Mouse (Mus musculus) brain, adult 2 months (tissue): ENCODE results near the gene Dok3.

Experiments
- DNase-seq: peaks from one replicate; pipeline ENCODE4 v3.0.0; 2011; ENCODE audit warnings: low read depth, low spot score

Dok3 gene

DNA sequence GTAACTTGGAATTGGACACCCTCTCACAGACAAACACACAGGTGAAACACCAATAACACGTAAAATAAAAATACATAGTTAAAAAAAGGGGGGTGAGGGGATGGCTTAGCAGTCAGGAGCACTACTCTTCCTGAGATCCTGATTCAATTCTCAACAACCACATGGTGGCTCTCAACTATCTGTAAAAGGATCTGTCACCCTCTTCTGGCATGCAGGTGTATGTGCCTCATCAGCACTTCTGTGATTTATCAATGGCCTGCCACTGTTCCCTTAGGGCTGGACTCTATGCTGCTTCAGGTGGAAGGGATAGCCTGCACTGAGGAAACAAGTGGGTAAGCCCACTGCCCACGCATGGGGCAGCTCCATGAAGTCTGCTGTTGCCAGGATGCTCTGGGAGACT lies 11.8 kb upstream of the Dok3 start:
- DNase-seq: peak; percentile 22

DNA sequence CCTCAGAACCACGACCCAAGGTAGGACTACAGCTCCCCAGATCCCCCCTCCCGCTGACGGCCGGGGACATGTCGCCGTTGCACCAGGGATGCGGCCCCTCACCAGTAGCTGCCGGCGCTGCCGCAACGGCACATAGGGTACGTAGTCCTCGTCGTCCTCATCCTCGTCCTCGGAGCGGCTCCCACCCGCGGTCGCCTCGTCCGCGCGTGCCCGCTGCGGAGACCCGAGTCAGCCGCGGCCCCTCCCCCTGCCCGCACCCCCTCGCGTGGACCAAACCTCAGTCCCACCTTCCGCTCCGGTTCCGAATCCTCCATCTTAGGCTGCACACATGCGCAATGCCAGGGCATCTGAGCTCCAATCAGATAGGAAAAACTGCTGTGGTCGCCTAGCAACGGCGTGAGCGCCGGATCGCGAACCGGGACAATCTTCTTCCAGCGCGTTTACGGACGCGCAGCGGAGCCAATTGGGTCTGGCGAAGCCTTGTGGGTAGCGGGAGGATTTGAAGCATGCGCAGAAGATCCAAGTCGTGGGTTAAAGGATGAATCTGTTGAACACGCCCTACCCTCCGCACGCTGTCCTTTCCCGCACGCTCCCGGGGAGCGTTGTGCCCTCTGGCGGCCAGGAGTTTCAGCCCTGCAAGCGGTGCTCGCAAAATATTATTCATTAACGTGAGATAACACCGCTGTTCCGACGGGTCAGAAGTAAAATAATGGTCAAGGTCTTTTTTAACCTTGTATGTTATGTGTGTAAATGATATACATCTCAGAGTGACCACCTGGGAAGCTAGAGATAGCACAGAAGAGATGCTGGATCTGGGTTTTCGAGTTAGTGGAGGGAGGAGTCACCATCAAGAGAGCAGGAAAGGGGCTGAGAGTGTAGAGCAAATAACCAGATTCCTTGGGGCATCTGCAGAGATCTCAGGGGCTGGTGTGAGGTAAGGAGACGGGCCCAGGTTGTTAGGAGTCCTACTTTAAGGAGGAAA lies 7.4 kb upstream of the Dok3 start, which contains the start of gene Ddx41:
Gene Ddx41, minus strand, starts transcription at position 465 of the 982 bp plus-strand sequence.
- peak; percentile 100 for DNase-seq

DNA sequence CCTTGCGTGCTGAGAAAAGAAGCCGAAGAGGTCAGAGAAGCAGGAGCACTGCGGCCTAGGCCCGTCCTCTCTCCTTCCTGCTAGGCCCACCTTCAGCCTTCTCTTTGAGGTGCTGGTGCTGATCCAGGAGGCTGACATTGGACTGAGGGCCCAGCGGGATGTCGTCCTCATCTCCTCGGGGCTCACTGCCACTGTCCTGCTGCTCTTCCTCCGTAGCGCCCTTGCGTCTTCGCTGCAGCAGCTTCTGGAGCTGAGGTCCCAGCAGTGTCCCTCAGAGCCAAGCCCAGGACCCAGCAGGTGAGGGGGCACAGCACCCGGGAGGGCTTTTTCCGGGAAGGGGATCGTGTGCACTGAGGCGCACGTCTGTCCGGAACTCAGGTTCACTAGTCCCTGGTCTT lies 6.7 kb upstream of the Dok3 start:
- no peak for DNase-seq

DNA sequence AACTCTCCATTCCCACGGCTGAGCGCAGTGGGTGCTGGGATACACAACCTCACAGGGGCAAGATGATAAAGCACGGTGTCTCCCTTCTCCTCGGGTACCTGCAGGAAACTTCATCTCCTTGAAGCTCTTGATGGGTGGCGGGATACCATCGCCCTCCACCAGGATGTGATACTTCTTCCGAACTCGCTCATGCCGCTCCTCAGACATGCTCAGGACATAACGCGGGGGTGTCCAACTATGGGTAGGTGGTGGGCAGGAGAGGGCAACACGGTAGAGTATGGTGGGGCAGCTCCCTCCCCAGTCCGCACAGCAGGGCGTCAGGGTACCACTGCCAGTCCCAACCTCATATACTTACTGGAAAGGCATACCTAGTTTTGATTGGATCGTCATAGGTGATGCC lies 6.1 kb upstream of the Dok3 start:
- DNase-seq: no peak

DNA sequence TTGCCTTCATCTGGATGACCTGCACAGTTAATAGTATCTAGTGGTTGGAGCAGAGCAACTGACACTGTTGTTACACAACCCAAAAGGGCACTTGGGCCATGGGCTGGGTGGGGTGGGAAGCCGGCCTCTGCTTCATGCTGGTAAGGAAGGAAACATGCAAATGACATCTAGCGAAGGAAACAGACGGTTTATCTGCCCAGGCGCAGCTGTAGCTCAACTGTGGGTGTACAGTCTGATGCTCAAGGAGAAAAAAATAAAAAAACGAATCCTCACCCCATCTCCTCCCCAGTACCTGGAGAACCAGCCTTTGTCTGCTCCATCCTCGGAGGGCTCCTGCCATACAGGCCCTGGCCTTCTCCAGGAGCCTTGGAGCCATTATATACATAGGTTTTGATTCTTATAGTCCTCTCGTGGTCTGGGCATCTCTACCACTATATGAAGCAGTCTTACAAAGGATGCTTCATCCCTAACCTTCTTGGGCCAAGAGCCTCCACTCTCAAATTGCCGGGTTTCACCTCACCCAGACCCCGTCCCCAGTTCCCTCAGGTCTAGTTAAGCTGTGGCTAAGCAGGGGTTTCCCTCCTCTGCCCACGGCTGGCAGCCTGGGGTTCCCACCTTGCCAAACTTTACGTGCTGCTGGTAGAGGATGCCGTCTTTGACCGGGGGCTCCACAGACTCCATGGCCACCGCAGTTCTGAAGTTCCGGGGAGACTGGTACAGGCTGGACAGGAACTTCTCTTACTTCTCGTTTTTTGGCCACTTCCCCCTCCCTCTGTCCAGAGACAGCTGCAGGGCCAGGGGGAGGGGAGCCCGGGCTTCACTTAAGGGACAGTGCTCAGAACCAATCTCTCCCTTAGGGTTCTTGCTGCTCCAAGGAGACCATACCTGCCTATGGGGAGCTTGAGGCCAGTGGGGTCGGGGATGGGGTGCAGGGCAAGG lies 993 bp downstream of the Dok3 start:
- DNase-seq: peak; percentile 54

DNA sequence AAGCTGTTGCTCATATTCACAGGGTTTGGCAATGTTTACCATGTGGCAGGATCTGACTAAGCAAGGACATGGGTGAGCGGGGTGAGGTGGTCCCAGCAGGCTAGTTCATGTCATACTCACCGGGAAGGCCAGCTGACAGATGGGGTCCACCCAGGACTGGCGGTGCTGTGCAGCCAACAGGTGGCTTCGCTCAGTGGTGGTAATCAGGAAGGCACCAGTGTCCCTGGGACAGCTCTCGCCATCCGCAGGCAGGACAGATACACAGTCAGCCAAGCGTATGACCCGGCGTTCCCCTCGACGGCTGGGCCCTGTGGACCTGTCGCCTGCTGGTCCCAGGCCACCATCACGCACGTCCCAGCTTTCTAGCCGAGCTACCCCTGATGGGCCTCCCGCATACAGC lies 1.9 kb downstream of the Dok3 start:
- no peak for DNase-seq

DNA sequence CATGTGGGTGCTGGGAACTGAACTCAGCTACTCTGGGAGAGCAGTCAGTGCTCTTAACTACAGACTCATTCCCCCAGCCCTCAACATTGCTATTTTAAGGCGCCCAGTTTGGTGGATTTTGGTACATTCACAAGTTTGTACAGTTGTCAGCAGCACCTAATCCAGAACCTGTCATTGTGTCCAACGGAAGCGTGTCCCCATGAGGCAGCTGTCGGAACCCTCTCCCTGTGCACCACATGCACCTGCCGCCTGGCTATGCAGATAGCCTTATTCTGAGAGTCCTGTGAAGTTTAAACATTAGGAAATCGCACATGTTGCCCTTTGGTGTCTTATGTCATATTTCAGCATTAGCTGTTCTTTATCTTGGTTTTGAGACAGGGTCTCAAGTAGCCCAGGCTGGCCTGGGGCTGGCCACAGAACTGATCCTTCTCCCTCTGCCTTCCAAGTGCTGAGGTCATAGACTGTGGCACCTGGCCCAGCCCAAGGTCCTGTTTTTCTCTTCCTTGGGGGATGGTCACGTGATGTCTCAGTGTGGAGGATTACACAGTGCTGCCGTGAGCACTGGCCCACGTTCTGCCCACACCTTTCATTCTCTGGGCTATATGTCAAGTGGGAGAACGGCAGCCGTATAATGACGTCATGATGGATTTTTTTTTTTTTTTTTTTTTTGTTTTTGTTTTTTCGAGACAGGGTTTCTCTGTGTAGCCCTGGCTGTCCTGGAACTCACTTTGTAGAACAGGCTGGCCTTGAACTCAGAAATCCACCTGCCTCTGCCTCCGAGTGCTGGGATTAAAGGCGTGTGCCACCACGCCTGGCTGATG lies 3.2 kb downstream of the Dok3 start:
- DNase-seq: no peak

DNA sequence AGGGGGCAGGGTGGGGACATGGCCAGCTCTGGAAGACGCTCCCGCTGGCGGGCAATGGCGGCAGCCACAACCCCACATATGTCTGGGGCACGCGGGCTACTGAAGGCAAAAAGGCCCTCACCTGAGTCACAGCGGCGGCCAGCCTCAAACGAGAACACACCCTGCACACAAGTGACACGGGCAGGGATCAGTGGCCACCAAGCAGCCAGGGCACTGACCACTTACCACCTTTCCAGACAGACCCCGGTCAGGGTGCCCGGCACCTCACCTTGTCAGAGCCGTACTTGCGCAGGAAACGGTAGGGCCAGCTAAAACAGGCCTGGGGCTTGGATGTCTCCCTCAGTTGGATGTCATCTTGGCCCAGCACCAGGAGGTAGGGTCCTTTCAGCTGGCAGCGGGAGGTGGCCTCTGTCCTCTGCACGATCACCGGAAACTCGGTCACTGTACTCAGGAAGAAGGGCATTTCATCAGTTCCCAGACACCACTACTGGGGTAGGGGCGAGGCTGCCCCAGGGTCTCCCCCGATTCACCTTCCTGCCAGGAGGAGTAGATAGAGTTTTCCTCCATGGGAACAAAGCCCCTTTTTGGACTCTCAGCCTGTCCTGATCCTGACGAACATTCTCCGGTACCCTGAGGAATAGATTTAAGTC lies 5.0 kb downstream of the Dok3 start:
- no peak for DNase-seq

DNA sequence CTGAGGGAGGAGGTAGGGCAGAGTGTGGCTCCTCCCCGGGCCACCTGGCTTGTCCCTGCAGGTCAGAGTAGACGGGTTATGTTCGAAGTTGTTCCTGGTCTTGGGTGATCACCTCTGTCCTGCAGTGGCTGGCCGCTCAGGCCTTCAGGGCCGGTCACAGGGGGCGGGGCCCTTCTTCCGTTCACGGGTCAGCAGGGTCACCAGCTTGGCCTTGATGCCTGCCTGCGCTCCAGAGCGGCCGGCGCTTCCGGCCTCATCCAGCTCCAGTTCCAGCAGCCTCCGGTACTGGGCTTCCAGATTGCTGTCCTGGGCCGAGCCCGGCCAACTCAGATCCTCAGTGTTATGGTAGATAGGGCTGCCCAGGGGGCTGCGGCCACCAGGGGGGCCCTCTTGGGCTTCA lies 5.8 kb downstream of the Dok3 start:
- DNase-seq: no peak

DNA sequence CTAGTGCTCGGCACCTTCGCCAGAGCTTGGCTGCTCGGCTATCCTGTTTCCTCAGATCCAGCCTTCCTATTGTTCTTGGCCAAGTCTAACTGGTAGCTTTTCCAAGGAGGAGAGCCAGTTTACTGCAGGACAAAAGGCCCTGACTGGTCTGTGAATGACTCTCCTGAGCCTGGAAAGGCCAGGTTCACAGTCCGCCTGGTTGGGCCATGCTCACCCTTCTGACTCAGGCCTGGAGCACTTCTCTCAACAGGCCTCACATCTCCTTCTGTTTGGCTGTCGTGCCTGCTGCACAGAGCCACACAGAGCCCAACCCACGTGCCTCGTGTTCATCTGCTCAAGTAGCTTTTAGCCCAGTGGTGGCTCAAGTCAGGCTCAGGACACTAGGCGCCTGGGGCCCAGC lies 6.4 kb downstream of the Dok3 start:
- no peak for DNase-seq

DNA sequence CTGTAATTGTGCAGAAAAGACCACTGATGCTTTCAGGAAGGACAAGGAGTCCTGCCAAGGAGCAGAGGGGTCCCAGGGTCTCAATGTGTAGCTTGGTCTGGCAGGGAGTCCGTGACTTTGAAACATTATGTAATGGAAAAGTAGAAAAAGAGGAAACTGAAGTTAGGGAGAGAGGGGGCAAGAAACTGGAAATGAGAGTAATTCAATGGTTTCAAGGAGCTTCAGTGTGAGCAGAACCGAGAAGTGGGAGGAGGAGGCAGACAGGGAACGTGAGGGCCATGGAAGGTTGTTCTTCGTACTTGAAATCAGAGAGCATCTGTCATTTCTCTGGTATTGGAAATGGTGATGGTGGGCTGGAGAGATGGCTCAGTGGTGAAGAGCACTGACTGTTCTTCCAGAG lies 9.5 kb downstream of the Dok3 start:
- no peak for DNase-seq

DNA sequence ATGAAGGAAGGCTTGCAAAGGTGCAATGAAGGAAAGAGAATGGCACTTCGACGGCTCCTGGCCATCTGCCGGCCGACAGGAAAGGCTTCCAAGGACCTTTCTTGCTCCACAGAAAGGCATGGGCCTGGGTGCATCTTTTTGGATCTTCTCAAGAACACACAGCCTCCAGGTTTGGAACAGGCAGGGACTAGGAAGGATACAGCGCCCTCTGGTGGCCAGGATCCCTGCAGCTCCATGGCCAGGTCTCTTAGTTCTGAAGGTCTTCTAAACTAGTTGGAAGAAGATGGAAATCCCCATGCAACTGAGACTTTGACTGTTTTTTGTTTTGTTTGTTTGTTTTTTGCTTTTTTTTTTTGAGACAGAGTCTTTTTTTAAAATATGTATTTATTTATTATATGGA lies 12.1 kb downstream of the Dok3 start:
- DNase-seq: peak; percentile 95

DNA sequence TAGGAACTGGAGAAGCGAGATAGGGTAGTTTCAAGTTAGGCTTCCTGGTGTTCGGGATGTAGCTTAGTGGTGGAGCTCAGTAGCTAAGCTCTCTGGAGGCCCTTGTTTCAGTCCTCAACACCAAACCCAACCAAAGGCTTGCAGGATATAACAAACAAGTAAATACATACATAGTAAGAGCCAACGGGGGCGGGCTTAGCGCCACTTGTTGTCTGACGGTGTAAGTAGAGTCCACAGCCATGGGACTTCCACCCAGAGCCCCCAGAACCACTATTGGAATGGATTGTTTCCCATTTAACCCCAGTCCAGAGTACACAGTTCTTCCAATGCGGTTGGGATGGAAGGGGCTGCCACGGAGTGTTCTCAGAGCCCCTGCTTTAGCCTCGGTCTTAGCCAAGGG lies 15.3 kb downstream of the Dok3 start:
- DNase-seq: no peak

DNA sequence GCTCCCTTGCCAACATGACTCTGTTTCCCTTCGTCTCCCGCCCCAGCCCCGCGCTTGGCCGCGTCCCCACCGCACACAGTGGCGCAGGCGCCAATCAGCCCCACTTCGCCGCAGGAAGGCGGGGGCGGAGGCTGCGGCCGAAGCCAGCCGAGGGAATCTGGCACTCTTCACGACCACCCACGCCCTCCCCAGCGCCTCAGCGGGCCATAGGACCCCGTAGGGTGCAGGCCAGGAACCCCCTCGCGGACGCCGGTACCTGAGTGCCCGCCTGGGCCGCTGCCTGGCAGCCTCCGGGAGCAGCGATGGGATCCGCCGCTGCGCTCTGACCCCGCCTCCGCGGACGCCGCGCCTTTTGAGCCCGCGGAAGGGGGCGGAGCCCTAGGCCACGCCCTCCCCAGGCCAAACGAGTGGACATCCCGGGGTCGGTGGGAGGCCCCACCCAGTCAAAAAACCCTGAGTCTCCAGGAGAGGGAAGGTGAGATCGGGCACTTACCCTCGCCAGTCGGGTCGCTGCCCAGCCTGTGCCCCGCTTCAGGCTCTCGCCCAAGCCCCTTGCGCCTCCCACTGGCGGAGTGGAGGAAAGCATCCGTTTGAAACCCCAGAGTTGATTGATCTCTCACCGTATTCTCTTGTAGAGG lies 15.9 kb downstream of the Dok3 start, which contains the start of gene Pdlim7:
Gene Pdlim7, minus strand, starts transcription at position 566 of the 638 bp plus-strand sequence.
- DNase-seq: peak; percentile 81

DNA sequence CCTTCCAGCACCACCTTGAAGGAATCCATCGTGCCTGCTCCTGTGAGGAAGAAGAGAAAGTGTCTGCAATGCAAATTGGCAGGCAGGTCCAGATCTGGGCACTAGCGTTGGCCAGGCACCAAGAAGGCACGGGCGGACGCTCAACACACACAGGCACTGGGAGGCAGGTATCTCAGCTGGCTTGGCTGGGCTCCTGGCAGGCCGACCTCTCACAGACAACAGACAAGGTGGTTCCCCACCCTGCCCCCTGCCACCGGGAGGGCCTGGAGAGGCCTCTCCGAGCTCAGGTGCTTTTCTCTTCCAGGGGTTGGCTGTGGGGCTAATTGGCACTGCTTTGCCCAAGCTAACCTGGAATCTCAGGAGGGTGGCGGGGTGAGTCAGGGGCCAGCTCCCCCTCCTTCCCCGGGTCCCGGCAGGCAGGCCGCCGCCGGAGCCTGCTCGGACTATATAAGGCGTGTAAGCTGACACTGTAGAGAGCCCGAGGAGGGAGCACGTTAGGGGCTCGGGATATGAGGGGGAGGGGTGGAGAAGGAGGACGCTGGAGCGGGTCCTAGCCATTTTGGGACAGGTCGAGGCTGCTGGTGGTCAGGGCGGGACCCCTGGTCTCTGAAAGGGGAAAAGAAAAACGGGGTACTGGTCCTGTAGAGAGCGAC lies 16.6 kb downstream of the Dok3 start:
- DNase-seq: peak; percentile 56

DNA sequence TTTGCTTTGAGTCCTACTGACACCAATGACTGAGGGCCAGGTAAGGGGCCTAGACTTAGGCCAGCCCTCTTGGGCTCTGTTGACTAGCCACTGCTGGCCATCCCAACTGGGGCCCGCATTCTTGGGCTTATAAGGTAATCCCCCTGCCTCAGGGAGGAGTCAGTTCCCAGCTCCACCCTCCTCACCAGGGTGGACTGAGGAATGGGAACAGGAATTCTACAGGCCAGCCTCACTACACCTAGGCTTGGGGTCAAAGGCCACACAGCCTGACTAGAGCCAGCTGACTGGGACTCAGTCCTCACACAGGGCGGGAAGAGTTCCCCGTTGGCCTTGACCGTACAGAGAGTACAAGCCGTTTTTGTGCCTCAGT lies 17.6 kb downstream of the Dok3 start:
- DNase-seq: no peak

DNA sequence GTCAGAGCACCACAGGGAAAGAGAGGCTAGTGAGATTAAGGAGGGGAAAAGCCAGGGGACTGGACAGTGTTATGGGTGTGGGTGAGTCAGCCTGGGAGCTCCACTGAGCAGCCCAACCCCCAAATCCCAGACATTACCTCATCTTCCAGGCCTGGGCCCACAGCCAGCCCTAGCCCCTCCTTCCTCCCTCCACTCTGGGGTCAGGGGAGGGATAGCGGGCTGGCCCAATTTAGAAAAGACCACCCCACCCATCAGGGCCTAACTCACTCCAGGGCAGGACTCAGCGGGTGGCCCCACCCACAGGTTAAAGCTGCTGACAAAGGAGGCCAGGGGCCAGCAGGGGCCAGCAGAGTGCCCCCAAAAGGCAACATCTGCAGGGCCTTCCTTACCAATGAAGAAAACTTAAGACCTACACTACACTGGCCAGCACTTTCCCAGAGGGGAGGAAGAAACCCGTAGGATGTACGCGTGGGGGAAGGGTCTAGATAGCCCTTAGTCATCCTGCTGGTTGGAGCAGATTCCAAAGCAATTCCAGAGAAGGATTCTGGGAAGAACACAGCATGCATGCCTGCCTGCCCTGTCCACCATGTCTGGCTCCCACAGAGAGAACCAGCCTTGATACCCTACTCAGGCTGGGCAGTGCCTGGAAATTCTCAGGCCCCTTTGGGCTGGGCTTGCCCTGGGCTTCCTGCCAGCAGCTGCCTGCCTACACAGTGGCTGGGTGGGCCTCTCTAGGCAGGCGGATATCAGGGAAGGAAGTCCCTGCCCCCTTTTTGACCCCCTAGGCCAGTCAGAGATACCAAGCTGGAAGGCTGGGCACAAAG lies 18.2 kb downstream of the Dok3 start:
- DNase-seq: peak; percentile 50

DNA sequence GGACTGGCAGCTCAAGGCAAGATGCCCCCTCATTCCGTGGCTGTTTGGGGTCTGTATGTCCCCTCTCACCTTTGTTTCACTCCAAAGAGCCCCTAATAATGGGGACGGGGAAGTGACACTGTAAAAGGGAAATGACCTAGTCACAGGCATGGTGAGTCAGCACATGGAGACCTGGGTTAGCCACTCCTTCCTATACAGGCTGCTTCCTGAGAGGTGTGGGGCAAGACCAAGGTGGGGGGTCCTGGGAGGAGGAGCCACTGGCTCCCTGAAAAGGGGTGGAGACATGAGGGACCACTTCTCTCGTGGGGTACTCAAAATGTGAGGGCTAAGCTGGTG lies 18.8 kb downstream of the Dok3 start:
- DNase-seq: no peak

DNA sequence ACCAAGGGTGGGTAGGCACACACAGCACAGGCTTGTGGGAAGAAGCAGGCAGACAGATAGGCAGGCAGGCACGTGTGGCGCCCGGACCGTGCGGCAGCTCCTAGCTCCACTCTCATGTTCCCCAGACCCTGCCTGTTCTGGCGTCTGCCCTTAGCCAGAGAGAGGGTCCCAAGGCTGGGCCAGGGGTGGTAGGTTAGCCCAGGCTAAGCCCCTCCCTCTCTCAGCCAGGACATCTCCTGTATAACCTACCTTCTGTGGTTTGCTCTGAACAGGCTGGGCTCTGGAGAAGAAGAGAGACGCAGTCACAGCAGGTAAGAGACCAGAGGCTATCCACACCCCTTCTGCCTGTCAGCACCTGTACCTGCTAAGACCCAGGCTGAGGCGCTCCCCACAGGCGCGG lies 20.6 kb downstream of the Dok3 start:
- DNase-seq: no peak
